Mouse (Mus musculus) frontal cortex, adult 2 months (tissue): ENCODE results near the gene Gm11567. TPM values are rescaled to one million over a fixed set of nuclear protein-coding genes. Genes with fewer than 3 reads are reported as not detected.
"Not testable (repeated sequence)": the region's sequence is repeated elsewhere in the genome, so short reads cannot be mapped to it uniquely, and the experiment has no call there.

Experiments
- DNase-seq, 2 experiments: peaks; one replicate each; pipeline ENCODE4 v3.0.0; 2022; ENCODE audit warnings: low spot score in 1 of 2; ENCODE audit errors: extremely low spot score in 1 of 2
- polyA plus RNA-seq: library from polyadenylated mRNA; depleted of rRNA; stranded (reverse); fragments of >200 nt; gene quantifications from 2 replicates; pipeline ENCODE4 v1.2.3, GENCODE M21; 2012; rRNA removed

Gene Gm11567
- not detected in 2 replicates for polyA plus RNA-seq

GRCm38 (mm10) chr11:99878887-99879286 is at the start of gene Gm11567:
Gene Gm11567, plus strand, starts transcription at chr11:99879187.
- DNase-seq = not testable (repeated sequence)

DNA sequence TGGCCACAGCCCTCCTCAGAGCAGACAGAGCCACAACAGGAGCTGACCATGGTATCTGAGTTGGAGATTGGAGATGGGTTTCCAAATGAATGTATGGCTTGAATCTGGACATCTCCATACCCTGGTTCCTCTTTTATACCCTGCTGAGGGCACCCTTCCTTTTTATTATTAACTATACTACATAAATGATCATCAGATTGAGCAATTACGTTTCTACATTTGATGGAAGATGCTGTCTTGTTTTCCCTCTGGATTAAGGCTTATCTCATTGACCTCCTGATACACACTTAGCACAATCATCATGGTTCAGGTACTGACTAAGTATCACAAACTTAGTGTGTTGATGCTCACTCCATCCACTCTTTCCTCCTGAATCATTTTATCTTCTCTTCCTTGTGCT is 41.0 kb upstream of the Gm11567 start, which contains the start of gene 2300003K06Rik:
2300003K06Rik (minus strand) TSS at position 101 of the 400 bp plus-strand sequence.
- no peak for DNase-seq

GRCm38 (mm10) chr11:99842185-99842584 is 36.8 kb upstream of the Gm11567 start:
- no peak for DNase-seq

DNA sequence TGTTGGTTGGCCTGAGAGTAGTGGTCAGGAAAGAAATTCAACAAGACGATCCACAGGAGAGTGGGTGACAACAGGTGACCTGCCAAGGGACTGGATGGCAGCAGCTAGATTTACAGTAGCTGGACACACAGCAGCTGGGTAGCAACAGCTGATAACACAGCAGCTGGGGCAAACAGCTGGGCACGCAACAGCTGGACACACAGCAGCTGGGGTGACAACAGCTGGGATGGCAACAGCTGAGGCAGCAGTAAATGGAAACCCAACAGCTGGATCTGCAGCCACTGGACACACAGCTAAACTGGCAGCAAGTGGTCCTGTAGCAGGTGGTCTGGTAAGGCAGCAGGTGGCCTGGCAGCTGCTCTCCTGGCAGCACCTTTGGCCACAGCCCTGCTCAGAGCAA is 32.2 kb upstream of the Gm11567 start:
- no peak for DNase-seq

DNA sequence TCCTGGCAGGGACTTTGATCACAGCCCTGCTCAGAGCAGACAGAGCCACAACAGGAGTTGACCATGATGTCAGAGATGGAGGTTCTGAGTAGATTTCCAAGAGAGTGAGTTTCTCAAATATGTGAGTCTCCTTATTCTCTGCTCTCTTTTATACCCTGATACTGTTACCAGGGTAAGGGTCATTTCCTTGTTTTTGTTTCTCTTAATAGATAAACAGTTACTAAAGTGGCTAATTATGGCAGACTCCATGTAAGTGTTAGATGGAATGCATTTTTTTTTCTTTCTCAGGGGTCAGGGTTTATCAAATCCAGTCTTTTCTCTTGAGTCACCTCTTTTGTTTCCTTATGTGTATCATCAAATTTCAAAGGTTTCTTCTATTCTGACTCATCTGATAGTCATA is 27.5 kb upstream of the Gm11567 start, which contains the start of gene Krtap4-16:
Krtap4-16 (minus strand) TSS at position 101 of the 400 bp plus-strand sequence.
- DNase-seq = no peak

DNA sequence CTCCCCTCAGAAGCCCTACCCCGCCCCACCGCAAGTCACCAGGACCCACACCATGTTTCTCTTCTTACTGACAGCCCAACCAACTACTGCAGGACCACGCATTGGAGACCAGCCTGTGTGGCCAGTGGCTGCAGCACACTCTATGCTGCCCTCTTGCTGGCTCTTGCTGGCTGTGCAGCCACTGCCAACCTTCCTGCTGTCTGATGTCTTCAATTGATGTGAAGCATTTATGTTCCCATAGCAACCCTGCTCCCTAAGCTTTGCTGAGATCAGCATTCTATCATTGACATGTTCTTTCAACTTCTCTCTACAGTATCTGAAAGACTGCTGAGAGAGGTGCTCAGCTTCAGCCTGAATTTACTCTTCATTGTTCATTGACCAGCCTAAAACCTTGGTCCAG is 24.9 kb upstream of the Gm11567 start:
- DNase-seq = no peak

GRCm38 (mm10) chr11:99857617-99858016 is 21.4 kb upstream of the Gm11567 start, which contains the start of gene Gm11568:
Gene Gm11568, plus strand, starts transcription at chr11:99857917.
- DNase-seq = no peak

- DNase-seq = peak in 1 of 2 experiments; percentile 4
These were observed 20.2 kb upstream of the Gm11567 start for GRCm38 (mm10) chr11:99858761-99859160.

GRCm38 (mm10) chr11:99864176-99864575 is 14.8 kb upstream of the Gm11567 start, which contains the start of gene Gm11559:
Gene Gm11559, plus strand, starts transcription at chr11:99864476.
- DNase-seq = not testable (repeated sequence)

DNA sequence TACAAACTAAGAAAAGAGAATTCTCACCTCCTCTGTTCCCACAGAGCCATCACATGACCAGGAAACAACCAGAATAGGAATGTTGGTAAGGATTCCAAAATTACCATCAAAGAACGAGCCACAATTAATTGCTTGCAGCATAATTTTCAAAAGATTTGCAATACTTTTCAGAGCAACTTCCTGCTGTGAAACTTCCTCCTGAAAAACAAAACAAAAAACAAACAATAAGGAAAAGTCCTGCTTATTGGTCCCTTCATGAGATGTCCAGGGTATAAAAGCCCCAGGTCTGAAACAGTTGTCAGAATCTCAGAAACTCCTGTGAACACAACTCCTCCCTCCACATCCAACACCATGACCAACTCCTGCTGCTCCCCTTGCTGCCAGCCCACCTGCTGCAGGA is 5.9 kb upstream of the Gm11567 start, which contains the start of gene Krtap9-1:
Krtap9-1 (plus strand) TSS at position 301 of the 400 bp plus-strand sequence.
- not testable (repeated sequence) for DNase-seq

GRCm38 (mm10) chr11:99907620-99908019 is 28.6 kb downstream of the Gm11567 start, which contains the start of gene Krtap31-1:
Gene Krtap31-1, plus strand, starts transcription at chr11:99907920.
- no peak for DNase-seq

DNA sequence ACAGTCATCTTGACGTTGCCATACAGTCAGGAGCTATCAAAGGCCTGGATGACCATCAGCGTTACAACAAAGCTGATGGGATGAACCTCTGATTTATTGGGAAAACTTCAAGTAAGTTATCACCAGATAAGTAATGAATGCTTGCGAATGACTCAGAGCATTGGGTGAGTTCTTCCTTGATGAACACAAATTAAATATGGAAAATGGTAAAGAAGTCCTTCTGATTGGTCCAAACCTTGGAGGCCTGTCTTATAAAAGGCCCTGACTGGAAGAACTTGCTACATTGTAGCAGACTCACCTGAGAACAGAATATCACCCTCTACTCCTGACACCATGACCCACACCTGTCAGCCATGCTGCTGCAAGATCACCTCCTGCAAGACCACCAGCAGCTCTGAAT is 35.5 kb downstream of the Gm11567 start, which contains the start of gene Gm11565:
Gm11565 (plus strand) TSS at position 301 of the 400 bp plus-strand sequence.
- no peak for DNase-seq

Other genes with a start within 250 kb of the Gm11567 start
- gene Krtap4-2, start 244.1 kb upstream of the Gm11567 start, polyA plus RNA-seq = not detected in 2 replicates
- not detected in 2 replicates for gene Krtap4-7, start 235.1 kb upstream of the Gm11567 start, polyA plus RNA-seq
- gene Gm11555, start 229.0 kb upstream of the Gm11567 start, polyA plus RNA-seq = not detected in 2 replicates
- gene Gm11563, start 220.2 kb upstream of the Gm11567 start, polyA plus RNA-seq = not detected in 2 replicates
- gene Krtap4-6, start 213.2 kb upstream of the Gm11567 start, polyA plus RNA-seq = not detected in 2 replicates
- gene Gm14190, start 188.4 kb upstream of the Gm11567 start, polyA plus RNA-seq = not detected in 2 replicates
- gene Gm14180, start 144.9 kb upstream of the Gm11567 start, polyA plus RNA-seq = not detected in 2 replicates
- not detected in 2 replicates for gene Gm11595, start 106.3 kb upstream of the Gm11567 start, polyA plus RNA-seq
- not detected in 2 replicates for gene Krtap4-8, start 98.5 kb upstream of the Gm11567 start, polyA plus RNA-seq
- gene Krtap4-9, start 94.0 kb upstream of the Gm11567 start, polyA plus RNA-seq = not detected in 2 replicates
- not detected in 2 replicates for gene Gm11596, start 85.7 kb upstream of the Gm11567 start, polyA plus RNA-seq
- gene Gm11569, start 80.3 kb upstream of the Gm11567 start, polyA plus RNA-seq = not detected in 2 replicates
- not detected in 2 replicates for gene Gm11554, start 74.7 kb upstream of the Gm11567 start, polyA plus RNA-seq
- not detected in 2 replicates for gene Krtap4-13, start 69.3 kb upstream of the Gm11567 start, polyA plus RNA-seq
- not detected in 2 replicates for gene Gm11564, start 63.5 kb upstream of the Gm11567 start, polyA plus RNA-seq
- not detected in 2 replicates for gene 2300003K06Rik, start 41.1 kb upstream of the Gm11567 start, polyA plus RNA-seq
- not detected in 2 replicates for gene Krtap4-16, start 27.6 kb upstream of the Gm11567 start, polyA plus RNA-seq
- gene Gm11568, start 21.3 kb upstream of the Gm11567 start, polyA plus RNA-seq = not detected in 2 replicates
- gene Gm11559, start 14.7 kb upstream of the Gm11567 start, polyA plus RNA-seq = not detected in 2 replicates
- gene Krtap9-1, start 5.8 kb upstream of the Gm11567 start, polyA plus RNA-seq = not detected in 2 replicates
- gene Krtap31-1, start 28.7 kb downstream of the Gm11567 start, polyA plus RNA-seq = not detected in 2 replicates
- not detected in 2 replicates for gene Gm11565, start 35.6 kb downstream of the Gm11567 start, polyA plus RNA-seq
- not detected in 2 replicates for gene Krtap31-2, start 57.1 kb downstream of the Gm11567 start, polyA plus RNA-seq
- gene Krtap9-5, start 69.3 kb downstream of the Gm11567 start, polyA plus RNA-seq = not detected in 2 replicates
- gene Krtap29-1, start 99.9 kb downstream of the Gm11567 start, polyA plus RNA-seq = not detected in 2 replicates
- 0.08 TPM in 1 of 2 replicates, not detected in the other for gene Krtap16-1, start 107.4 kb downstream of the Gm11567 start, polyA plus RNA-seq
- not detected in 2 replicates for gene Krtap17-1, start 114.8 kb downstream of the Gm11567 start, polyA plus RNA-seq
- not detected in 2 replicates for gene Krt33a, start 137.0 kb downstream of the Gm11567 start, polyA plus RNA-seq
- not detected in 2 replicates for gene Krt33b, start 150.7 kb downstream of the Gm11567 start, polyA plus RNA-seq
- not detected in 2 replicates for gene Krt34, start 162.4 kb downstream of the Gm11567 start, polyA plus RNA-seq
- gene Krt31, start 171.4 kb downstream of the Gm11567 start, polyA plus RNA-seq = not detected in 2 replicates
- gene Krt32, start 209.0 kb downstream of the Gm11567 start, polyA plus RNA-seq = 0.06 TPM in 1 of 2 replicates, not detected in the other
- gene Krt35, start 217.1 kb downstream of the Gm11567 start, polyA plus RNA-seq = not detected in 2 replicates
- gene Krt36, start 226.4 kb downstream of the Gm11567 start, polyA plus RNA-seq = not detected in 2 replicates
- gene Krt13, start 242.4 kb downstream of the Gm11567 start, polyA plus RNA-seq = not detected in 2 replicates